Mouse (Mus musculus) midbrain, postnatal 0 days (tissue): ENCODE measurements around the gene Adgb. TPM values are rescaled to one million over a fixed set of nuclear protein-coding genes. Genes with fewer than 3 reads are reported as not detected.

Source experiments
- ATAC-seq: fragments of 200-750 bp; cut with Nextera tagmentation; 2 replicates; pipeline ENCODE4 v1.8.0; 2017; ENCODE audit warnings: moderate number of reproducible peaks, mild to moderate bottlenecking, moderate TSS enrichment, moderate library complexity; ENCODE audit not compliant: low FRiP score
- DNase-seq: peaks from one replicate; pipeline ENCODE4 v3.0.0-alpha.2; 2015; ENCODE audit warnings: low spot score
- H3K27ac ChIP-seq: fragments of 300-500 bp; sonication (generic); 2 replicates; pipeline ENCODE4 v1.5.1; 2014; ENCODE audit warnings: low read depth, mild to moderate bottlenecking, low read length, mixed read lengths
- H3K27me3 ChIP-seq: fragments of 300-500 bp; sonication (generic); 2 replicates; pipeline ENCODE4 v1.6.1; 2014; ENCODE audit warnings: low read length, control low read depth, mixed read lengths; ENCODE audit not compliant: insufficient read depth
- H3K36me3 ChIP-seq: fragments of 300-500 bp; sonication (generic); 2 replicates; pipeline ENCODE4 v1.6.1; 2014; ENCODE audit warnings: low read length, control low read depth, mixed read lengths; ENCODE audit not compliant: insufficient read depth
- H3K4me1 ChIP-seq: fragments of 300-500 bp; sonication (generic); 2 replicates; pipeline ENCODE4 v1.6.1; 2014; ENCODE audit warnings: mild to moderate bottlenecking, control low read depth, antibody characterized with exemption, low read length, mixed read lengths; ENCODE audit not compliant: insufficient read depth
- H3K4me2 ChIP-seq: fragments of 300-500 bp; sonication (generic); 2 replicates; pipeline ENCODE4 v1.6.1; 2014; ENCODE audit warnings: low read depth, mild to moderate bottlenecking, low read length, mixed read lengths; ENCODE audit not compliant: poor library complexity, severe bottlenecking
- H3K4me3 ChIP-seq: fragments of 300-500 bp; sonication (generic); 2 replicates; pipeline ENCODE4 v1.5.1; 2014; ENCODE audit warnings: low read depth, mild to moderate bottlenecking, low read length, moderate library complexity
- H3K9ac ChIP-seq: fragments of 300-500 bp; sonication (generic); replicated peaks from 2 replicates; pipeline ENCODE4 v1.6.1; 2014; ENCODE audit warnings: mild to moderate bottlenecking, low read length, moderate library complexity, mixed read lengths; ENCODE audit not compliant: poor library complexity, severe bottlenecking
- H3K9me3 ChIP-seq: fragments of 300-500 bp; sonication (generic); 2 replicates; pipeline ENCODE4 v1.6.1; 2016; ENCODE audit warnings: low read length, control low read depth
- CTCF ChIP-seq: IDR thresholded peaks from 2 replicates; pipeline ENCODE4 v1.5.1; 2016; ENCODE audit warnings: antibody characterized with exemption, mild to moderate bottlenecking
- WGBS: fragments of 180-500 bp; shearing (Covaris S2); extraction: QIAGEN DNeasy Blood & Tissue Kit; methylation state at CpG from one replicate; pipeline ENCODE4 v1.1.7; 2014; 5-methylcytosine and 5-hydroxymethylcytosine counted together
- polyA plus RNA-seq: library from polyadenylated mRNA; unstranded; fragments of >200 nt; fragmentation: Nextera tagmentation; extraction: Ambion mirVana; gene quantifications from 2 replicates; pipeline ENCODE4 v1.2.1, GENCODE M21; 2015
- total RNA-seq: library from RNA; depleted of rRNA; stranded (reverse); fragments of >200 nt; gene quantifications from 2 replicates; pipeline ENCODE4 v1.2.3, GENCODE M21; 2014

The Adgb gene
- total and polyA plus RNA-seq, 2 experiments from 2014 or later, result 0.33 to 0.36 TPM

DNA sequence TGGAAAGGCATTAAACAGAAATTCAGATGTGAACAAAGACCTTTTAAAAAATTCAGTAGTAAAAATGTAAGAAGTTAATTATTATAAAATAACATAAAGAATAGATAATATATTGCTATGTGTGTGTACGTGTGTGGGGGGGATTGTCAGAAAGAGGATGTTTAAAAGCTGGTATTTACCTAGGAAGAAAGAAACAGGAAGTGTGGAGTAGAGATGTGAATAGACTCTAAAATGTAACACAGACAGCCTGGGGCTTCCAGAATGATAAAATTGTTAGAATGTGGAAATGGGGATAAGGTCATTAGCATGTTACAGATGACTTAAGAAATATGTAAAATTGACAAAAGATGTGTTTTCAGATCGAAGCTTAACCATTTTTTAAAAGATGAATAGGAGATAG is 12.0 kb downstream of the Adgb start:
- DNase-seq (no peak), ATAC-seq (no peak)
- no peaks in the 10 kb centered on the region for H3K9me3 ChIP-seq
- H3K4me2 ChIP-seq, result no peak overlapping the region
- WGBS, result 71% methylated on average over 2 of the region's 2 CpGs
- no peak overlapping the region for H3K9ac ChIP-seq
- no peak for TF ChIP-seq CTCF
- H3K36me3 ChIP-seq, result no peaks in the 10 kb centered on the region
- no peak overlapping the region for H3K27ac ChIP-seq
- no peaks in the 10 kb centered on the region for H3K27me3 ChIP-seq
- H3K4me3 ChIP-seq, result no peak overlapping the region
- no peaks in the 10 kb centered on the region for H3K4me1 ChIP-seq

GRCm38 (mm10) chr10:10456991-10457390 is 15.1 kb downstream of the Adgb start:
- no peak for TF ChIP-seq CTCF
- Histone ChIP-seq H3K4me3 (no peak overlapping the region), H3K4me2 (no peak overlapping the region), H3K9ac (no peak overlapping the region), H3K27me3 (no peaks in the 10 kb centered on the region), H3K27ac (no peak overlapping the region), H3K36me3 (no peaks in the 10 kb centered on the region), H3K9me3 (no peaks in the 10 kb centered on the region), H3K4me1 (no peaks in the 10 kb centered on the region)
- 89% methylated on average over 5 of the region's 5 CpGs for WGBS
- ATAC-seq (no peak), DNase-seq (no peak)

GRCm38 (mm10) chr10:10449067-10449466 is 23.1 kb downstream of the Adgb start:
- DNase-seq (no peak), ATAC-seq (no peak)
- TF ChIP-seq CTCF, result no peak
- Histone ChIP-seq H3K36me3 (no peaks in the 10 kb centered on the region), H3K4me3 (no peak overlapping the region), H3K27me3 (no peaks in the 10 kb centered on the region), H3K9ac (no peak overlapping the region), H3K4me1 (no peaks in the 10 kb centered on the region), H3K4me2 (no peak overlapping the region), H3K9me3 (no peaks in the 10 kb centered on the region), H3K27ac (no peak overlapping the region)
- 78% methylated on average over 3 of the region's 3 CpGs for WGBS

- no peaks in the 10 kb centered on the region for H3K4me1 ChIP-seq
Measured at GRCm38 (mm10) chr10:10444841-10445466, 27.2 kb downstream of the Adgb start.

GRCm38 (mm10) chr10:10443558-10443957 is 28.6 kb downstream of the Adgb start:
- H3K9me3 ChIP-seq, result no peaks in the 10 kb centered on the region
- ATAC-seq (no peak), DNase-seq (no peak)
- no peak overlapping the region for H3K4me2 ChIP-seq
- H3K27me3 ChIP-seq, result no peaks in the 10 kb centered on the region
- TF ChIP-seq CTCF, result no peak
- no peaks in the 10 kb centered on the region for H3K36me3 ChIP-seq
- no peak overlapping the region for H3K4me3 ChIP-seq
- H3K4me1 ChIP-seq, result no peaks in the 10 kb centered on the region
- no peak overlapping the region for H3K27ac ChIP-seq
- no peak overlapping the region for H3K9ac ChIP-seq

More at GRCm38 (mm10) chr10:10444841-10445466, 27.2 kb downstream of the Adgb start:
- H3K9ac ChIP-seq, result no peak overlapping the region
- DNase-seq (no peak), ATAC-seq (no peak)
- no peaks in the 10 kb centered on the region for H3K9me3 ChIP-seq
- WGBS, result 62% methylated on average over 3 of the region's 3 CpGs
- H3K27me3 ChIP-seq, result no peaks in the 10 kb centered on the region
- no peak overlapping the region for H3K4me2 ChIP-seq
- no peak for TF ChIP-seq CTCF
- no peak overlapping the region for H3K4me3 ChIP-seq
- no peaks in the 10 kb centered on the region for H3K36me3 ChIP-seq
- H3K27ac ChIP-seq, result no peak overlapping the region

DNA sequence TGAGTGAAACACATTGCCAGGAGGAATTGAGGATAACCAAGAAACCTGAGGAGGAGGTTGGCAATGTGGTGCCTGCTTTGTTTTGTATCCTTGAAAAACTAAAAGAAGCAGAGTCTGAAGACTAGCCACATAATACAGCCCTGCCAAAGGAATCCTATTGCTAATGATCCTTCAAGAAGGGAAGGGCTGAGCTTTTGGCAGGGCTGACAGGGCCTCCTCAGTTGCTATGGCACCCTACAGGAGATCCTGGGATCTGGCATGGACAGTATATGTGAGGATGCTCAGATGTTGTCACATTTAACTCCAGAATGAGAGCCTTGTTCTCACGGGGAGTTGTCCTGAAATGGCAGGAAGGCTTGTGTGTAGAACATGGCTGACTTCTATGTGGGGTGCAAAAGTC is 37.1 kb downstream of the Adgb start:
- H3K9ac ChIP-seq, result no peak overlapping the region
- ATAC-seq (no peak), DNase-seq (peak; percentile 38)
- H3K4me2 ChIP-seq, result no peak overlapping the region
- H3K9me3 ChIP-seq, result no peaks in the 10 kb centered on the region
- no peak overlapping the region for H3K27ac ChIP-seq
- H3K4me1 ChIP-seq, result no peaks in the 10 kb centered on the region
- 84% methylated on average over 1 of the region's 1 CpGs for WGBS
- no peak overlapping the region for H3K4me3 ChIP-seq
- no peaks in the 10 kb centered on the region for H3K36me3 ChIP-seq
- no peak for TF ChIP-seq CTCF
- H3K27me3 ChIP-seq, result no peaks in the 10 kb centered on the region
